Mouse (Mus musculus) NIH3T3 (cell line): ENCODE results near the gene Irs3.

Source experiments
- DNase-seq: peaks from one replicate; pipeline ENCODE4 v3.0.0-alpha.2; 2012; ENCODE audit warnings: low read depth

Irs3 gene

DNA sequence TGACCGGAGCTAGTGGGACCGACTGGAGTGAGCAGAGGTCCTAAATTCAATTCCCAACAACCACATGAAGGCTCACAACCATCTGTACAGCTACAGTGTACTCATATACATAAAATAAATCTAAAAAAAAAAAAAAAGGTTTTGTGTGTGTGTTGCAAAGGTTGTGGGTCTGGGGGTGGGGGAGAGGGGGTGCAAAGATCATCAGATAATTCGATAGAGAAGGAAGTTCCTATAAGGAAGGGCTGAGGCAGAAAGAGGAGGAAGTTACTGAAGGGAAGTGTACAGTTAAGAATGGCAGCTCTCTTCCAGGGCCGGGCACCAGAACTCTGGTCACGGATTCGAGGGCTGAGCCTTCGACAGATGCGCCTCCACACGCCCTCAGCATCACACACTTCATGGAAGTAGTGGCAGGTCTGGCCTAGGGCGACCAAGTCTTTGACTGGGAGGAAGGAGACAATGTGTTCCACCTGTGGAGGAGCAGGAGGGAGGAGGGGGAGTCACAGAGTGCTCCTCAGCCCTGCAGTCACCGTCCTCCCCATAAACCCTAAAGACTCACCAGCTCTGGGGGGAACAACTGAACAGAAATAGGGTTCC, 21.5 kb downstream of the Irs3 start:
- no peak for DNase-seq

GRCm38 (mm10) chr5:137615347-137615746, 30.2 kb downstream of the Irs3 start:
- DNase-seq: no peak

- DNase-seq: peak; percentile 34
Measured at GRCm38 (mm10) chr5:137614921-137615320, 30.6 kb downstream of the Irs3 start.

- peak; percentile 85 for DNase-seq
Measured at GRCm38 (mm10) chr5:137613550-137613949, 32.0 kb downstream of the Irs3 start, which contains the start of gene Pcolce. TSS of gene Pcolce (minus strand) at chr5:137613784.

DNA sequence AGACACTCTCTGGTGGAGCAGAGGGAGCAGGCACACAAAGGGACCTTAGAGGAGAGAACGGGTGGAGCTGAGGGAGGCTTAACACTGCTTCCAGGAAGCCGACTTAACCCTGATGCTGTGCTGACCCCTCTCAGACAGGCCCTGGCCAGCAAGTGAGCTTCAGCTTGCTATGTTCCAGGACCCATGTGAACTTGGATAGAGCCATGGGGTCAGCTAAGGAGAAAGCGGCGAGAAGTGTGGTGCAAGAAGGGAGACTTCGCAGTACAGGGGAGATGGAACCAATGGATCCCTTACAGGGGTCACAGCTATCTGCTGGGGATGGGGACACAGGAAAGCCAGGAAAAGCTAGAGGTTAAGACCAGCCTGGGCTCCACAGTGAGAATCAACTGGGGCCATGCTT, 32.4 kb downstream of the Irs3 start:
- no peak for DNase-seq

GRCm38 (mm10) chr5:137611245-137611602, 34.3 kb downstream of the Irs3 start:
- peak; percentile 92 for DNase-seq

- peak; percentile 95 for DNase-seq
Measured at GRCm38 (mm10) chr5:137610548-137611244, 34.8 kb downstream of the Irs3 start.

GRCm38 (mm10) chr5:137610056-137610455, 35.5 kb downstream of the Irs3 start:
- peak; percentile 34 for DNase-seq

GRCm38 (mm10) chr5:137609292-137609691, 36.2 kb downstream of the Irs3 start:
- no peak for DNase-seq

DNA sequence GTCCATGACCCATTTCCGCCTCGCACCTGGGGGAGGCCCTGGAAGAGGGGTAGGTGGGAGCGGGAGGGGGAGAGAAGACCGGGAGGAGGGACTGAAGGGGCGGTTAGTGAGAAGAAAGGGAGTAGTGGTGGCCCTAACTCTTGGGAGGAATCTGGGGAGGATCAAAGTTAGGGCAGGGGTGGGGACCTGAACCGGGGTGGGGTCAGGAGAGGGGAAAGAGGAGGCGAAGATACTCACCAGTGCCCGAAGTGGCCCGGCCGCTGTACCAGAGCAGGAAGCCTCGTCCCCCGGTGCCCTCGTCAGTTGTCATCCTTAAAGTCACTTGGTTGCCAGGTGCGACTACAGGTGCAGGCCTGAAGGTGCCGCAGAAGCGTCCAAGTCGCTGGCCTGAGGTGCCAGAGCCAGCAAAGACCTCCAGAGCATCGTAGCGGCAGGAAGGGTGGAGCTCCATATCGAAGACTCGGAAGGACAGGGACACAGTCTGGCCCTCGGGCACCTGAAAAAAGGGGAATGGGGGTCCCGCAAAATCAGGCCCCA, 36.8 kb downstream of the Irs3 start:
- no peak for DNase-seq

DNA sequence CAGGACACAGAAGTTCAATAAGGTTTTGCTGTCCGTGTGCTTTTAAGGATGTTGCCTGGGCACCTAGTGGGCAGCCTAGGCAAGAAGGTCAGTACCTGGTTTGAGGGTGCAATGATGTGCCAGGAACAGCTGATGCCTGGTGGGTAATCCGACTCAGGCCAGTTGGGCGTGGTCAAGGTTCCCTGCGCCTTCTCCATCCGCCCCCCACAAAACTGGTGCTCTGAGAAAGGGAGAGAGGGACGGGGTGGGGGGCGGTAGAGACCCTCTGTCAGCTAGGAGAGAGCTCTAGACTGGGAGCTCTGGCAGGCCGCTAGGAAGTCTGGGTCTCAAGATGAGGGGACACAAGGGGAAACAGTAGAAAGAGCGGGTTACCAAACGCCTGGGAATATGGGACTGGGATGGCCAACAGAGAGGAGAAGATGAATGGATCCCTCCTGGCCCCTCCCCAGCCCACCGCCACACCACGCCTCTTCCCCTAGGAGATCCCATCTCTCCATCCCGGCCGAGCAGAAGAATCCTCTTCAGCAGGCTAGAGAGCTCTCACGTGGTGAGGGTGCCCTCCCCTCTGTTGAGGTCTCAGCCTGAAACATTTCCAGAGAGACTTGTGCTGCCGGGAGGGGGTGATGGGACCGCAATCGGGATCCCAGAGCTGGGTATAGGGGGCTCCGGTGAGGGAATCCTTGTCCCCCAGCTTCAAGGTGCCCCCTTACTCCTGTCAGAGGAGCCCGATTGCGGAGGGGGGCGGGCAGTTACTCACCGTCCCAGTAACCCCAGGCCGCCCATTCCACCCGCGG, 37.5 kb downstream of the Irs3 start:
- no peak for DNase-seq

- DNase-seq: peak; percentile 71
Measured at GRCm38 (mm10) chr5:137601365-137601729, 44.2 kb downstream of the Irs3 start.

DNA sequence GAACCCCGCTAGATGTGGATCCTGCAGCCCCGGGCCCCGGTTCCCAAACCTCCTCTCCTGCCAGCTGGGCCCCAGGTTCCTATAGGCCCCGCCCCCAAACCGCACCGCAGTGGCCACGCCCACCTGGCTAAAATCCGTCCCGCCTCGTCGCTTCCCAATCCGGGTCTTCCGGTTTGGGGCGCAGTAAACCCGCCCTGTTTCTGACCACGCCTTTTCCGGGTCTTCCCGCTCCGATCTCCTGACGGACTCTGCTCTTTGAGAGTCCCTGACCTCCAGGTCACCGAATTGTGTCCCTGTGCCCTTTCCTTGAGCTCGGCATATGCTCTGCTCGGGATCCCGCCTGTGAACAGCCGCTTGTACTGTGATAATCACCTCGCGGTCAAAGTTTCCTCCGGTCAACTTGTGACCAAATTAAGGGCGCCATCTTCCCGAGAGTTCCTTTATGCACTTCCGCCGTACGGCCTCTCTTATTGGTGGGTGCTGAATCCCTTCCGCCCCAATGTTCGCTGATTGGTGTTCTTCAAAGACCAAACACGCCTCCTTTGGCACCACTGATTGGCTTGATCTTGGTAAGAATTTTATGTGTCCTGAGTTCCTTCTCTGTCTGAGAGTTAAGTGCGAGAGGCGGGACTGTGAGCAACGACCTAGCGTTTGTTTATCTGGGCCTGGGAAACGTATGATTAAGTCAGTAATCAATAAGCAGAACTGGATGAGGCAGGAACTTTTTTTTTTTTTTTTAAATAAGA, 44.7 kb downstream of the Irs3 start, which contains the start of gene Mospd3:
Gene Mospd3 (minus strand): TSS at position 440 of the 746 bp plus-strand sequence.
- peak; percentile 98 for DNase-seq

DNA sequence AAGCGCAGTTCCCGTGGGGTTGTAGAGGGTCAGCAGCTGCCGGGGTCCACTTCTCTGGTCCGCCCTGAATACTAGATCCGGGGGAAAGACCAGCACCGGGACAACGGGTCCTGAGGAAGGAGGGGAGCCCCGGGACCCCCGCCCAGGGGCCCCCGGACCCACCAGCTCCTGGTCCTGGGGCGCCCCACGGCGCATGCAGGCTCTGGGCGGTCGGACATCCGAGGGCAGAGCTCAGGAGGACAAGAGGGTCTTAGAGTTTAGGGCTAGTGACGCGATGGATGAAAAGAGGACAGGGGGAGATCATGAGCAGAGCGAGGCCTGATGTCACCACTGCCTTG, 45.3 kb downstream of the Irs3 start:
- DNase-seq: no peak

GRCm38 (mm10) chr5:137599600-137599999, 45.9 kb downstream of the Irs3 start:
- no peak for DNase-seq

DNA sequence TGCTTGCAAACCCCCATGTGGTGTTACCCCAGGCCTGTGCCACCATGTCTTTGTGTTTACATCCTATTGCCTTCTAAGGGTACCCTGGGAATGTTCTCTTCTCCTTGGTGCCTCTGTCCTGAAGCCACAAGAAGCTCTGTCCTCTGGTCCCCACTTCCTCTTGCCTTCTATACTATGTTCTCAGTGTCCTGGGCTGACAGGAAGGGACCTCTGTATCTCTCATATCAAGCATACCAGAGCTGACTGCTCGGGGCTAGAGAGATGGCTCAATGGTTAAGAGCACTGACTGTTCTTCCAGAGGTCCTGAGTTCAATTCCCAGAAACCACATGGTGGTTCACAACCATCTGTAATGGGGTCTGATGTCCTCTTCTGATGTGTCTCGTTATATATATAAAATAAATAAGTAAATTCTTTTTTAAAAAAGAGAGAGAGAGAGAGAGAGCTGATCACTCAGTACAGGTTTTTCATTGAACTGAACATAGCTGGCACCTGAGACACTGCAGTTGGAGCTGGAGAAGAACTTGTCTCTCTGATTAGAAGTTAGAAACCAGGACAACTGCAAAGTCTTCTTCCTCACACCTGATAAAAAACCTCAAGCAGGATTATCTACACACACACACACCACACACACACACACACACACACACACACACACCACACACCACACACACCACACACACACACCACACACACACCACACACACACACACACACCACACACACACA, 47.3 kb downstream of the Irs3 start:
- no peak for DNase-seq

- no peak for DNase-seq
Measured at GRCm38 (mm10) chr5:137597625-137598024, 47.9 kb downstream of the Irs3 start.

DNA sequence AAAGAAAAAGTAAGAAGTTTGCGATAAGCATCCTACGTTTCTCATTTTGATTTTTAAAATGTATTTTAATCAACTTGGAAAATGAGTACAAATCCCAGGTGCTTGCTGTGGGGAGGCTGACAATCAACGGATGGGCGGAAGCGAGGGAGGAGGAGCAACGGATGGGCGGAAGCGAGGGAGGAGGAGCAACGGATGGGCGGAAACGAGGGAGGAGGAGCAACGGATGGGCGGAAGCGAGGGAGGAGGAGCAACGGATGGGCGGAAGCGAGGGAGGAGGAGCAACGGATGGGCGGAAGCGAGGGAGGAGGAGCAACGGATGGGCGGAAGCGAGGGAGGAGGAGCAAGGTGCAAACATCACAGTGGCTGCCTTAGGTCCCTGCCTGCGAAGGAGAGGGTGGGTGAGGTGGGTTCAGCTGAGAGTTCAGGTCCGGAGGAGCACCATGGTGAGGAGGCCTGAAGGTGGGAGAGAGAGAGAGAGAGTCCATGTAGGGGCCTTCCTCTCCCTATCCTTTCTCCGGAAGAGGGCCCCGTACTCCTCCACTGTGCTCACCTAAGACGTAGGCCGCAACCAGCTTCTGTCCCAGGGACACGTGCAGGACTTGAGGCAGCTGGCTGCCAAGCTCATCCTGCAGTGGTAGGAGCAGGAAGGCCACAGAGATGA, 48.8 kb downstream of the Irs3 start:
- DNase-seq: no peak

DNA sequence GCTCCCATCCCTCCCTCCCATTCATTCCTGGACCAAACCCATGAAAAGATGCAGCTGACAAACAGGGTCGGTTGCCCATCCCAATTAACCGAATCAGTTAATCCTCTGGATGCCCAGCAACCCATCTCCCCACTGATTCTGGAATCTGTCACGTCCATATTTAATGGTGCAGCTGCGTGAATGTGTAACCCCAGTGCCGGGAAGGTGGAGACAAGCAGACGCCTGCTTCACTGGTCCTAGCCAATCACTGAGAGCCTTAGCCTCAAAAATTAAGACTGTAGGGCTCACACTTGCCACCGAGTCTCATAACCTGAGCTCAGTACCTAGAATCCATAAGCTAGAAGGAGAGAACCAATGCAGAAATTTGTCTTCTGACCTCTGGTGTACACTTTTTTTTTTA, 49.6 kb downstream of the Irs3 start:
- no peak for DNase-seq
